Mouse (Mus musculus) MEL (cell line): ENCODE data around the gene Adgrv1. TPM values are rescaled to one million over a fixed set of nuclear protein-coding genes. Genes with fewer than 3 reads are reported as not detected.

Experiments used
- DNase-seq: peaks from one replicate; pipeline ENCODE4 v3.0.0; 2011; ENCODE audit warnings: low read depth, low spot score
- H3K27ac ChIP-seq: 2 replicates; pipeline ENCODE4 v1.5.1; 2012; ENCODE audit warnings: low read depth, mild to moderate bottlenecking, control low read depth, low read length, moderate library complexity; ENCODE audit not compliant: control insufficient read depth
- H3K27me3 ChIP-seq, 2 experiments: fragments of 150-350 bp in 1 of 2; sonication (generic) in 1 of 2; 2 replicates each; pipeline ENCODE4 v1.6.1; 2012; ENCODE audit warnings: low read length in 2 of 2, mild to moderate bottlenecking in 2 of 2, improper control_type of control experiment in 1 of 2, moderate library complexity in 1 of 2; ENCODE audit not compliant: insufficient read depth in 2 of 2, control insufficient read depth in 1 of 2
- H3K36me3 ChIP-seq, 2 experiments: 2 replicates each; pipeline ENCODE4 v1.6.1; 2012 to 2014; ENCODE audit warnings: low read length in 2 of 2, improper control_type of control experiment in 1 of 2, inconsistent platforms in 1 of 2, mild to moderate bottlenecking in 1 of 2; ENCODE audit not compliant: insufficient read depth in 2 of 2, control insufficient read depth in 1 of 2
- H3K4me1 ChIP-seq, 2 experiments: fragments of 150-350 bp in 1 of 2; sonication (generic) in 1 of 2; 2 replicates each; pipeline ENCODE4 v1.6.1; 2012; ENCODE audit warnings: low read length in 2 of 2, improper control_type of control experiment in 1 of 2, mild to moderate bottlenecking in 1 of 2; ENCODE audit not compliant: insufficient read depth in 2 of 2, control insufficient read depth in 1 of 2
- H3K4me3 ChIP-seq, 2 experiments: fragments of 150-350 bp in 1 of 2; sonication (generic) in 1 of 2; 2 replicates each; pipeline ENCODE4 v1.5.1; 2012; ENCODE audit warnings: low read depth in 2 of 2, low read length in 2 of 2, mild to moderate bottlenecking in 2 of 2, moderate library complexity in 2 of 2, control low read depth in 1 of 2, improper control_type of control experiment in 1 of 2; ENCODE audit not compliant: control insufficient read depth in 1 of 2, insufficient read depth in 1 of 2
- H3K79me2 ChIP-seq: 2 replicates; pipeline ENCODE4 v1.6.1; 2012; ENCODE audit warnings: mild to moderate bottlenecking, low read length, moderate library complexity; ENCODE audit not compliant: control insufficient read depth, poor library complexity, insufficient read depth
- H3K9ac ChIP-seq: 2 replicates; pipeline ENCODE4 v1.6.1; 2012; ENCODE audit warnings: low read depth, mild to moderate bottlenecking, control low read depth, low read length, moderate library complexity; ENCODE audit not compliant: control insufficient read depth, poor library complexity, severe bottlenecking
- H3K9me3 ChIP-seq: fragments of 150-350 bp; sonication (generic); replicated peaks from 2 replicates; pipeline ENCODE4 v1.6.1; 2012; ENCODE audit warnings: mild to moderate bottlenecking, low read length, improper control_type of control experiment, moderate library complexity; ENCODE audit not compliant: insufficient read depth
- CTCF ChIP-seq, 3 experiments: IDR thresholded peaks in 2 of 3; conservative IDR thresholded peaks in 1 of 3; 2 replicates each; pipeline ENCODE4 v1.5.1; 2011 to 2012; ENCODE audit warnings: low read length in 3 of 3, low read depth in 2 of 3, mild to moderate bottlenecking in 2 of 3, improper control_type of control experiment in 1 of 3, inconsistent platforms in 1 of 3, mixed read lengths in 1 of 3, moderate library complexity in 1 of 3; ENCODE audit not compliant: control insufficient read depth in 1 of 3, insufficient read depth in 1 of 3, poor library complexity in 1 of 3, severe bottlenecking in 1 of 3
- E2F4 ChIP-seq: IDR thresholded peaks from 2 replicates; pipeline ENCODE4 v1.6.1; 2011; ENCODE audit warnings: low read depth, low read length, improper control_type of control experiment, borderline replicate concordance
- ELF1 ChIP-seq: IDR thresholded peaks from 2 replicates; pipeline ENCODE4 v1.6.1; 2014; ENCODE audit warnings: low read depth, mild to moderate bottlenecking, inconsistent platforms, low read length, improper control_type of control experiment, moderate library complexity
- GABPA ChIP-seq: IDR thresholded peaks from 2 replicates; pipeline ENCODE4 v1.6.1; 2012; ENCODE audit warnings: low read depth, mild to moderate bottlenecking, inconsistent platforms, low read length, improper control_type of control experiment, moderate library complexity
- JUND ChIP-seq: IDR thresholded peaks from 2 replicates; pipeline ENCODE4 v1.6.1; 2011; ENCODE audit warnings: low read depth, mild to moderate bottlenecking, improper control_type of control experiment, low read length
- KAT2A ChIP-seq: conservative IDR thresholded peaks from 2 replicates; pipeline ENCODE4 v1.6.1; 2012; ENCODE audit warnings: low read depth, low read length, improper control_type of control experiment, inconsistent platforms
- MAX ChIP-seq: IDR thresholded peaks from 2 replicates; pipeline ENCODE4 v1.6.1; 2011; ENCODE audit warnings: low read length, improper control_type of control experiment
- MXI1 ChIP-seq: IDR thresholded peaks from 2 replicates; pipeline ENCODE4 v1.6.1; 2011; ENCODE audit warnings: mild to moderate bottlenecking, low read depth, low read length, improper control_type of control experiment
- MYC ChIP-seq: IDR thresholded peaks from 2 replicates; pipeline ENCODE4 v1.6.1; 2011; ENCODE audit warnings: low read depth, mild to moderate bottlenecking, low read length, improper control_type of control experiment, moderate library complexity
- NRF1 ChIP-seq: IDR thresholded peaks from 2 replicates; pipeline ENCODE4 v1.6.1; 2014; ENCODE audit warnings: low read depth, mild to moderate bottlenecking, inconsistent platforms, low read length, improper control_type of control experiment, moderate library complexity; ENCODE audit not compliant: poor library complexity, insufficient read depth, severe bottlenecking
- POLR2A ChIP-seq, 2 experiments: IDR thresholded peaks; 2 replicates each; pipeline ENCODE4 v1.6.1; 2011 to 2012; ENCODE audit warnings: low read length in 2 of 2, mild to moderate bottlenecking in 2 of 2, control low read depth in 1 of 2, improper control_type of control experiment in 1 of 2, low read depth in 1 of 2, moderate library complexity in 1 of 2; ENCODE audit not compliant: control insufficient read depth in 1 of 2, insufficient read depth in 1 of 2, poor library complexity in 1 of 2
- RCOR1 ChIP-seq: IDR thresholded peaks from 2 replicates; pipeline ENCODE4 v1.6.1; 2012; ENCODE audit warnings: low read depth, mild to moderate bottlenecking, inconsistent platforms, low read length, improper control_type of control experiment
- SIN3A ChIP-seq: IDR thresholded peaks from 2 replicates; pipeline ENCODE4 v1.6.1; 2012; ENCODE audit warnings: low read length, improper control_type of control experiment, inconsistent platforms
- SMC3 ChIP-seq: IDR thresholded peaks from 2 replicates; pipeline ENCODE4 v1.6.1; 2011; ENCODE audit warnings: low read depth, low read length, improper control_type of control experiment
- TAL1 ChIP-seq: IDR thresholded peaks from 2 replicates; pipeline ENCODE4 v1.6.1; 2012; ENCODE audit warnings: mild to moderate bottlenecking, inconsistent platforms, low read length, moderate library complexity, mixed read lengths
- TBP ChIP-seq: IDR thresholded peaks from 2 replicates; pipeline ENCODE4 v1.8.0; 2011; ENCODE audit warnings: low read depth, low read length, improper control_type of control experiment
- USF1 ChIP-seq: IDR thresholded peaks from 2 replicates; pipeline ENCODE4 v1.6.1; 2014; ENCODE audit warnings: low read depth, mild to moderate bottlenecking, inconsistent platforms, low read length, improper control_type of control experiment, moderate library complexity
- USF2 ChIP-seq, 2 experiments: IDR thresholded peaks; 2 replicates each; pipeline ENCODE4 v1.6.1; 2011 to 2012; ENCODE audit warnings: improper control_type of control experiment in 2 of 2, low read length in 2 of 2, borderline replicate concordance in 1 of 2, inconsistent platforms in 1 of 2, low read depth in 1 of 2, mild to moderate bottlenecking in 1 of 2; ENCODE audit not compliant: insufficient read depth in 1 of 2
- ZC3H11A ChIP-seq: IDR thresholded peaks from 2 replicates; pipeline ENCODE4 v1.6.1; 2012; ENCODE audit warnings: low read depth, mild to moderate bottlenecking, inconsistent platforms, low read length, improper control_type of control experiment
- ZKSCAN1 ChIP-seq: IDR thresholded peaks from 2 replicates; pipeline ENCODE4 v1.6.1; 2012; ENCODE audit warnings: low read depth, mild to moderate bottlenecking, inconsistent platforms, low read length, improper control_type of control experiment, moderate library complexity
- ZMIZ1 ChIP-seq: IDR thresholded peaks from 2 replicates; pipeline ENCODE4 v1.6.1; 2012; ENCODE audit warnings: low read depth, mild to moderate bottlenecking, inconsistent platforms, low read length, improper control_type of control experiment, moderate library complexity
- polyA plus RNA-seq, 2 experiments: library from polyadenylated mRNA; stranded (reverse) in 1 of 2; unstranded in 1 of 2; fragments of >175 nt in 1 of 2; fragments of >200 nt in 1 of 2; gene quantifications; 2 replicates each; pipeline versions ENCODE4 v1.2.1 to v1.2.4; 2012; ENCODE audit warnings: low replicate concordance in 2 of 2, low read depth in 1 of 2; ENCODE audit not compliant: insufficient read length in 2 of 2, insufficient read depth in 1 of 2, missing spikeins in 1 of 2
- total RNA-seq: library from RNA; depleted of rRNA; stranded (reverse); fragments of 300-350 nt; gene quantifications from 2 replicates; pipeline ENCODE4 v1.2.3, GENCODE M21; 2012

Gene Adgrv1
- total and polyA plus RNA-seq, 3 experiments: 5.6 to 5.8 TPM; not detected in 1

DNA sequence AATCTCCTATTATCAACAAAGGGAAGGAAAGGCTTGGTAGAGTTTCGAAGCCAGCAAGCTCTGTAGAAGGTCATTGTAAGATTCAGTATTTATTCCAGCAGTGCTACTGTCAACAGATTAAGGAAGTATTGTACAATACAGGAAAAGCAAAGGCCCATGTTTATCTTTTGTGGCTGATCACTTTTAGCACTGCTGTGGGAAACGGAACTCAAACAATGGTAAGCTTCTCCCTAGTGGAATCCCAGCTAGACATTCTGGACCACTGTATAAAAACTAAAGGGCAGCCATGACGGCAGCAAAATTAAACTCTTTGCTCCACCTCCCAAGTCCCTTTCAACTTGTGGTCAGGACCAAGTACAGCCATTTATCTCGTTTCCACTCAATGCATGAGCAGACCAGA, 402.8 kb downstream of the Adgrv1 start:
- DNase-seq: peak; percentile 4
- no peak for TF ChIP-seq E2F4
- no peak for TF ChIP-seq MYC
- no peak for TF ChIP-seq TAL1
- no peak for TF ChIP-seq MAX
- TF ChIP-seq JUND: no peak
- TF ChIP-seq POLR2A (IDR thresholded peaks at IDR 0.05; ENCODE audit: control insufficient read depth in 1 of 2, insufficient read depth in 1 of 2, low read depth in 1 of 2, low read length in 2 of 2, poor library complexity in 1 of 2): no peak
- no peak for TF ChIP-seq KAT2A
- H3K27ac ChIP-seq: no peak overlapping the region

DNA sequence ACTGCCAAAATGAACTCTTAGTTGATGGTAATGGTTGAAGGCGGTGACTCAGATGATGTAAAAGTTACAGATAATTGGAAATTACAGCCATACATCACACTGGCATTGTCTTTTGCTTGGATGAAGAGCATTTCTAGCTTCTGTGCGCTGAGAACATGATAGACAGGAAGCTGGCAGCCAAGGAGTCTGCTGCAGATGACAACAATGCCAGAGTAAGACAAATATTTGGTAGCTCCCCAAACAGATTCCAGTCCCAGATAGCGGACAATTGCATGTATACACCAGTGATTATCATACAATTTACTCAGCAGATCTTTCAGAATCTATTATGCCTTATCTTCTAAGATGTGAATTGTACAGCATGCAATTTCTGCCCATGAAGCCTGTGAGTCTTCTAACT, 409.2 kb downstream of the Adgrv1 start:
- H3K79me2 ChIP-seq: no peaks in the 10 kb centered on the region
- H3K27me3 ChIP-seq: no peaks in the 10 kb centered on the region
- TF ChIP-seq KAT2A (no peak), CTCF (IDR thresholded peaks at IDR 0.05 in 2 of 3, conservative IDR thresholded peaks at IDR 0.05 in 1 of 3; ENCODE audit: control insufficient read depth in 1 of 3, insufficient read depth in 1 of 3, low read depth in 2 of 3, low read length in 3 of 3, poor library complexity in 1 of 3, severe bottlenecking in 1 of 3) (no peak), NRF1 (no peak), ELF1 (no peak), ZKSCAN1 (no peak), GABPA (no peak), SIN3A (no peak), TBP (no peak), USF1 (no peak), USF2 (IDR thresholded peaks at IDR 0.05; ENCODE audit: borderline replicate concordance in 1 of 2, insufficient read depth in 1 of 2, low read depth in 1 of 2, low read length in 2 of 2) (no peak), MXI1 (no peak), ZMIZ1 (no peak), SMC3 (no peak), ZC3H11A (no peak), RCOR1 (no peak), POLR2A (IDR thresholded peaks at IDR 0.05; ENCODE audit: control insufficient read depth in 1 of 2, insufficient read depth in 1 of 2, low read depth in 1 of 2, low read length in 2 of 2, poor library complexity in 1 of 2) (no peak), MAX (no peak)
- no peak for DNase-seq
- no peak overlapping the region for H3K4me3 ChIP-seq
- H3K27ac ChIP-seq: no peak overlapping the region
- no peaks in the 10 kb centered on the region for H3K4me1 ChIP-seq
- no peak overlapping the region for H3K9ac ChIP-seq
- H3K36me3 ChIP-seq: no peaks in the 10 kb centered on the region
- no peaks in the 10 kb centered on the region for H3K9me3 ChIP-seq

More for the DNA sequence above, 402.8 kb downstream of the Adgrv1 start:
- Histone ChIP-seq H3K79me2 (no peaks in the 10 kb centered on the region), H3K36me3 (no peaks in the 10 kb centered on the region), H3K4me1 (no peaks in the 10 kb centered on the region), H3K9me3 (no peaks in the 10 kb centered on the region), H3K9ac (no peak overlapping the region), H3K4me3 (no peak overlapping the region), H3K27me3 (no peaks in the 10 kb centered on the region)
